Mouse (Mus musculus) erythroblast, embryonic 14.5 days (primary cell): ENCODE measurements around the gene Hipk2. TPM values are rescaled to one million over a fixed set of nuclear protein-coding genes. Genes with fewer than 3 reads are reported as not detected.

Experiments
- H3K27me3 ChIP-seq: 2 replicates; pipeline ENCODE4 v1.6.1; 2012; ENCODE audit warnings: inconsistent platforms; ENCODE audit not compliant: control insufficient read depth
- H3K36me3 ChIP-seq: 2 replicates; pipeline ENCODE4 v1.6.1; 2012; ENCODE audit warnings: mild to moderate bottlenecking, inconsistent platforms; ENCODE audit not compliant: control insufficient read depth
- H3K4me1 ChIP-seq: 2 replicates; pipeline ENCODE4 v1.6.1; 2012; ENCODE audit warnings: inconsistent platforms; ENCODE audit not compliant: control insufficient read depth
- H3K4me3 ChIP-seq: replicated peaks from 2 replicates; pipeline ENCODE3; 2012; ENCODE audit warnings: moderate library complexity, mild to moderate bottlenecking, inconsistent platforms
- H3K9me3 ChIP-seq: 2 replicates; pipeline ENCODE4 v1.6.1; 2012; ENCODE audit warnings: low read length, inconsistent platforms, mixed read lengths; ENCODE audit not compliant: control insufficient read depth
- GATA1 ChIP-seq: IDR thresholded peaks from 2 replicates; pipeline ENCODE4 v1.6.1; 2012; ENCODE audit warnings: low read length, inconsistent platforms, mixed read lengths
- TAL1 ChIP-seq: IDR thresholded peaks from 3 replicates; pipeline ENCODE4 v1.6.1; 2012; ENCODE audit warnings: low read length, inconsistent platforms, mixed read lengths
- polyA plus RNA-seq: library from polyadenylated mRNA; stranded (reverse); fragments of >175 nt; gene quantifications from 2 replicates; pipeline ENCODE4 v1.2.3, GENCODE M21; 2012

The Hipk2 gene
- polyA plus RNA-seq, 1 experiment: 16.6 TPM

GRCm38 (mm10) chr6:38701421-38701820 lies 174.5 kb downstream of the Hipk2 start:
- no peak overlapping the region for H3K4me3 ChIP-seq
- TF ChIP-seq GATA1 (no peak), TAL1 (no peak)
- H3K36me3 ChIP-seq: peaks cover 94% of the 10 kb centered on the region
- no peaks in the 10 kb centered on the region; the same call in 1 of the 2 replicates for H3K27me3 ChIP-seq
- H3K4me1 ChIP-seq: no peaks in the 10 kb centered on the region
- H3K9me3 ChIP-seq: no peaks in the 10 kb centered on the region

GRCm38 (mm10) chr6:38698233-38698889 lies 177.6 kb downstream of the Hipk2 start:
- Histone ChIP-seq H3K36me3 (peaks cover 97% of the 10 kb centered on the region), H3K4me3 (no peak overlapping the region), H3K4me1 (peaks cover 7% of the 10 kb centered on the region), H3K9me3 (no peaks in the 10 kb centered on the region), H3K27me3 (no peaks in the 10 kb centered on the region; the same call in 1 of the 2 replicates)
- TF ChIP-seq TAL1 (no peak), GATA1 (no peak)

GRCm38 (mm10) chr6:38696570-38696969 lies 179.4 kb downstream of the Hipk2 start:
- H3K4me1 ChIP-seq: peaks cover 8% of the 10 kb centered on the region
- H3K36me3 ChIP-seq: peaks cover 97% of the 10 kb centered on the region
- H3K4me3 ChIP-seq: no peak overlapping the region
- H3K9me3 ChIP-seq: no peaks in the 10 kb centered on the region
- TF ChIP-seq TAL1: no peak
- no peak for TF ChIP-seq GATA1
- H3K27me3 ChIP-seq: no peaks in the 10 kb centered on the region; the same call in 1 of the 2 replicates

GRCm38 (mm10) chr6:38695380-38696054 lies 180.4 kb downstream of the Hipk2 start:
- peaks cover 97% of the 10 kb centered on the region for H3K36me3 ChIP-seq

GRCm38 (mm10) chr6:38692556-38692955 lies 183.4 kb downstream of the Hipk2 start:
- TF ChIP-seq GATA1: no peak
- no peak for TF ChIP-seq TAL1
- Histone ChIP-seq H3K4me3 (no peak overlapping the region), H3K36me3 (peaks cover 94% of the 10 kb centered on the region), H3K27me3 (no peaks in the 10 kb centered on the region), H3K4me1 (peaks cover 8% of the 10 kb centered on the region), H3K9me3 (no peaks in the 10 kb centered on the region)

More at GRCm38 (mm10) chr6:38695380-38696054, 180.4 kb downstream of the Hipk2 start:
- Histone ChIP-seq H3K27me3 (no peaks in the 10 kb centered on the region; the same call in 1 of the 2 replicates), H3K9me3 (no peaks in the 10 kb centered on the region), H3K4me3 (no peak overlapping the region), H3K4me1 (peaks cover 8% of the 10 kb centered on the region)
- TF ChIP-seq TAL1 (no peak), GATA1 (no peak)

- Histone ChIP-seq H3K36me3 (peaks cover 94% of the 10 kb centered on the region), H3K27me3 (no peaks in the 10 kb centered on the region), H3K4me1 (peaks cover 8% of the 10 kb centered on the region), H3K9me3 (no peaks in the 10 kb centered on the region), H3K4me3 (no peak overlapping the region)
- TF ChIP-seq TAL1 (no peak), GATA1 (no peak)
Measured at GRCm38 (mm10) chr6:38691052-38691451, 184.9 kb downstream of the Hipk2 start.

- TF ChIP-seq GATA1 (no peak), TAL1 (no peak)
- no peaks in the 10 kb centered on the region for H3K27me3 ChIP-seq
- peaks cover 90% of the 10 kb centered on the region for H3K36me3 ChIP-seq
- no peaks in the 10 kb centered on the region for H3K9me3 ChIP-seq
- H3K4me1 ChIP-seq: peaks cover 8% of the 10 kb centered on the region
- no peak overlapping the region for H3K4me3 ChIP-seq
Measured at GRCm38 (mm10) chr6:38690615-38691014, 185.3 kb downstream of the Hipk2 start.

GRCm38 (mm10) chr6:38688841-38689240 lies 187.1 kb downstream of the Hipk2 start:
- H3K4me3 ChIP-seq: no peak overlapping the region
- TF ChIP-seq TAL1: no peak
- TF ChIP-seq GATA1: no peak
- no peaks in the 10 kb centered on the region for H3K27me3 ChIP-seq
- H3K4me1 ChIP-seq: peaks cover 5% of the 10 kb centered on the region
- H3K9me3 ChIP-seq: no peaks in the 10 kb centered on the region
- H3K36me3 ChIP-seq: peaks cover 72% of the 10 kb centered on the region

- H3K4me1 ChIP-seq: no peaks in the 10 kb centered on the region
- H3K9me3 ChIP-seq: no peaks in the 10 kb centered on the region
- H3K27me3 ChIP-seq: no peaks in the 10 kb centered on the region
- H3K36me3 ChIP-seq: peaks cover 56% of the 10 kb centered on the region
- no peak for TF ChIP-seq TAL1
- TF ChIP-seq GATA1: no peak
- H3K4me3 ChIP-seq: no peak overlapping the region
Measured at GRCm38 (mm10) chr6:38687216-38687615, 188.7 kb downstream of the Hipk2 start.
